Mouse (Mus musculus) Patski (cell line): ENCODE data around the gene Smarcd2. TPM values are rescaled to one million over a fixed set of nuclear protein-coding genes. Genes with fewer than 3 reads are reported as not detected.

ENCODE experiments used
- ATAC-seq: fragments of 100-300 bp; one replicate; pipeline ENCODE4 v1.8.0; 2021
- CTCF ChIA-PET: fragments of 350-600 bp; sonication (Branson Sonifier 250); formaldehyde crosslinking; loops from one replicate; lab custom pipeline; 2022; ENCODE audit warnings: inconsistent platforms; lab: Charles Lee
- POLR2A ChIA-PET: fragments of 350-600 bp; sonication (Branson Sonifier 250); formaldehyde crosslinking; loops from one replicate; lab custom pipeline; 2022; ENCODE audit warnings: antibody characterized with exemption, inconsistent platforms; lab: Charles Lee
- DNase-seq: peaks from one replicate; pipeline ENCODE4 v3.0.0-alpha.2; 2011; ENCODE audit warnings: low read depth, low spot score
- H3K27me3 ChIP-seq: fragments of 371-371 bp; one replicate; pipeline ENCODE4 v1.5.1; 2021
- CTCF ChIP-seq: fragments of 100-300 bp; IDR thresholded peaks from one replicate; pipeline ENCODE4 v1.5.1; 2021
- in situ Hi-C: fragments of 300-500 bp; cut with MboI; formaldehyde crosslinking; loops from 3 replicates; pipeline ENCODE4 v1.11.1; 2018; ENCODE audit warnings: low pct_unique_long_range_greater_than_20kb, mixed read lengths
- polyA plus RNA-seq: library from polyadenylated mRNA; unstranded; gene quantifications from one replicate; pipeline ENCODE4 v1.2.3, GENCODE M21; 2021

The Smarcd2 gene
- polyA plus RNA-seq, 1 experiment from 2014 or later: 56.4 TPM

GRCm38 (mm10) chr11:106306065-106306385 is 33.3 kb upstream of the Smarcd2 start:
- POLR2A ChIA-PET: no interaction called here
- no peak for TF ChIP-seq CTCF
- ATAC-seq (no peak), DNase-seq (no peak)
- CTCF ChIA-PET: no interaction called here
- in situ Hi-C loops: no loop called here
- H3K27me3 ChIP-seq: peaks cover 6% of the 10 kb centered on the region

- TF ChIP-seq CTCF: no peak
- DNase-seq (no peak), ATAC-seq (no peak)
- in situ Hi-C loops: no loop called here
- H3K27me3 ChIP-seq: peaks cover 11% of the 10 kb centered on the region
- CTCF ChIA-PET: interaction anchor here (1.5 kb wide), 1 partner anchor 59 kb away, joined by 5 read pairs; the partner anchor contains the start of gene Prr29
- POLR2A ChIA-PET: no interaction called here
Observed at GRCm38 (mm10) chr11:106305348-106306064, 32.7 kb upstream of the Smarcd2 start.

DNA sequence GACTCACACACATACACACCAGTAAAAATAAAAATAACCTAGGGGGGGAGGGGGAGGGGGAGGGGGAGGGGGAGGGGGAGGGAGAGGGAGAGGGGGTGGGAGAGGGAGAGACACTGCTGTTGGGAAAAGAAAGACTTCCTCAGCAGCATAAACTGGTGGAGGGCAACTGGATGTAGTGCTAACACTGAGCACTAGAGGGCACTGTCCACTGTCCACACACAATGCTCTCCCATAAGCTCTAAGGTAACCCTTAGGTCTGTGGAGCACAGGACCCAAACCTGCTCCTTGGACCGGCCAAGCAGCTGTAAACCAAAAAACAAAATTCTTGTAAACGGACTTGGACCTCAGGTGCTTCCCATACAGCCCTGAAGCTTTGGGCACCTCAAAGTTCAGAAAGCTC is 29.9 kb upstream of the Smarcd2 start:
- in situ Hi-C loops: loop anchor here (5.0 kb wide), 1 partner anchor 90 kb away; no protein-coding TSS in a partner anchor

GRCm38 (mm10) chr11:106301765-106302164 is 29.0 kb upstream of the Smarcd2 start, which contains the start of gene Gh:
TSS of gene Gh (minus strand) at chr11:106301865.
- TF ChIP-seq CTCF: no peak
- ChIA-PET CTCF (interaction anchor here (1.4 to 3.6 kb wide), 6 partner anchors 10 to 85 kb away, joined by 3 to 21 read pairs (median 6); no protein-coding TSS in a partner anchor), POLR2A (no interaction called here)
- ATAC-seq (no peak), DNase-seq (no peak)
- H3K27me3 ChIP-seq: peaks cover 23% of the 10 kb centered on the region
- in situ Hi-C loops: loop anchor here (5.0 kb wide), 1 partner anchor 91 kb away; no protein-coding TSS in a partner anchor

More for the DNA sequence above, 29.9 kb upstream of the Smarcd2 start:
- no peak for ATAC-seq
- POLR2A ChIA-PET: interaction anchor here (0.6 to 0.9 kb wide), 2 partner anchors 23 to 95 kb away, joined by 3 read pairs; no protein-coding TSS in a partner anchor
- DNase-seq: no peak
- peak; percentile 84 for TF ChIP-seq CTCF
- CTCF ChIA-PET: interaction anchor here (1.0 to 3.6 kb wide), 12 partner anchors 11 to 84 kb away, joined by 3 to 21 read pairs (median 4); partner anchors contain the start of gene Tcam1
- peaks cover 23% of the 10 kb centered on the region for H3K27me3 ChIP-seq

- no peaks in the 10 kb centered on the region for H3K27me3 ChIP-seq
- TF ChIP-seq CTCF: no peak
- ATAC-seq: no peak
- in situ Hi-C loops: no loop called here
- no peak for DNase-seq
- ChIA-PET POLR2A (interaction anchor here (1.5 kb wide), 1 partner anchor 19 kb away, joined by 3 read pairs; the partner anchor contains the start of gene Smarcd2), CTCF (interaction anchor here (1.2 to 1.9 kb wide), 2 partner anchors 11 to 35 kb away, joined by 5 to 6 read pairs; partner anchors contain the start of genes Ftsj3 and Psmc5)
Observed at GRCm38 (mm10) chr11:106291861-106292260, 19.1 kb upstream of the Smarcd2 start.

DNA sequence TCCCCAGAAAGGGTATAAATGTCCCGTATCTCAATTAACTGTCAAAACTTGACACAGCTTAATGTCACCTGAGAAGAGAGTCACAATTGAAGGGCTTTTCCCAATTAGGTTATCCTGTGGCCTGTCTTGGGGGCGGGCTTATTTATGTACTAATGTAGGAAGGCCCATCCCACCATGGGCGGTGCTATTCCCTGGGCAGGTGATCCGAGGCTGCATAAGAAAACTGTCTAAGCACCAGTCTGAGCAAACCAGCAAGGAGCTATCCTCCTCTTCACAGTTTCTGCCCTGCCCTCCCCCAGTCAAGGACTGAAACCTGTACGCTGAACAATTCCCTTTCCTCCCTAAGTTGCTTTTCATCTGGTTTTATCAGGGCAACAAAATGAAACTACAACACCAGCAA is 17.6 kb upstream of the Smarcd2 start:
- no peak for DNase-seq
- no peaks in the 10 kb centered on the region for H3K27me3 ChIP-seq
- no peak for TF ChIP-seq CTCF
- ChIA-PET CTCF (no interaction called here), POLR2A (interaction anchor here (0.6 kb wide), 1 partner anchor 8 kb away, joined by 6 read pairs; no protein-coding TSS in a partner anchor)
- no peak for ATAC-seq
- in situ Hi-C loops: no loop called here

DNA sequence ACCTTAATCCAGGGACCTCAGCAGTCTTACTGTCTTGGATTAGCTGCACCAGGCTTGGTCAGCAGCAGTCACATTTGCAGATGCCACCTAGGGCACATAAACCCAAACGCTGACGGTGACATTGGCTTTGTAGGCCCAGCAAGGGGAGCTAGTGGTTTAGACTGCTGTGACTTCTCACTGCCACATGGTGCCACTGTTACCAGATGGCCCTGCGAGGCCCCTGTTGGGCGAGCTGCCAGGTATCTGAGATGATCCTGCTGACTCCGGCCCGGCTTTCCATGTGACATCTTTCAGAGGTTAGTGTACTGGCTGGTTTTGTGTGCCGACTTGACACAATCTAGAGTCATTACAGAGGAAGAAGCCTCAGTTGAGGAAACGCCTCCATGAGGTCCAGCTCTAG is 16.6 kb upstream of the Smarcd2 start:
- in situ Hi-C loops: no loop called here
- no peak for TF ChIP-seq CTCF
- DNase-seq (no peak), ATAC-seq (no peak)
- H3K27me3 ChIP-seq: no peaks in the 10 kb centered on the region
- ChIA-PET CTCF (interaction anchor here (0.9 kb wide), 1 partner anchor 9 kb away, joined by 3 read pairs; no protein-coding TSS in a partner anchor), POLR2A (no interaction called here)

DNA sequence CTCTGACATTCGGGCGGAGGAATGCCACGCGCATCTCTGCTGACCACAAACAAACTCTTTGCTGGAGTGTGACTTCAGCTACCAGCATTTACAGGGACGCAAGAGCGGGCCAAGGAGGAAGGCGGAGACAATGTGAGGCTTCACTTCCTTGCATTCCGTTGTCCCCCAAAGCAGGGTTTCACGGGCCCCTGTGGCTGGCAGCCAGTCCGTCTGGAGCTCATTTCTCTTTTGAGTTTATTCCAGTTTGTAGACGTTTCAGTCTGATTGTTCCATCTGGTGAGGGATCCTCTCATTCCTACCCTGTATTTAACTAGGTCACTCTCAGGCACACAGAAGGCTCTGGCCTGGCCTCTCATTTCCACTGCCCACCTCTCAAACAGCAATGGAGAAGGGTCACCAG is 14.2 kb upstream of the Smarcd2 start:
- no peak for TF ChIP-seq CTCF
- ChIA-PET CTCF (no interaction called here), POLR2A (no interaction called here)
- in situ Hi-C loops: no loop called here
- ATAC-seq (no peak), DNase-seq (no peak)
- H3K27me3 ChIP-seq: no peaks in the 10 kb centered on the region

GRCm38 (mm10) chr11:106286206-106286605 is 13.4 kb upstream of the Smarcd2 start:
- DNase-seq (no peak), ATAC-seq (no peak)
- in situ Hi-C loops: no loop called here
- CTCF ChIA-PET: interaction anchor here (1.4 kb wide), 1 partner anchor 11 kb away, joined by 3 read pairs; no protein-coding TSS in a partner anchor
- POLR2A ChIA-PET: interaction anchor here (0.7 kb wide), 1 partner anchor 67 kb away, joined by 3 read pairs; no protein-coding TSS in a partner anchor
- TF ChIP-seq CTCF: no peak
- no peaks in the 10 kb centered on the region for H3K27me3 ChIP-seq

DNA sequence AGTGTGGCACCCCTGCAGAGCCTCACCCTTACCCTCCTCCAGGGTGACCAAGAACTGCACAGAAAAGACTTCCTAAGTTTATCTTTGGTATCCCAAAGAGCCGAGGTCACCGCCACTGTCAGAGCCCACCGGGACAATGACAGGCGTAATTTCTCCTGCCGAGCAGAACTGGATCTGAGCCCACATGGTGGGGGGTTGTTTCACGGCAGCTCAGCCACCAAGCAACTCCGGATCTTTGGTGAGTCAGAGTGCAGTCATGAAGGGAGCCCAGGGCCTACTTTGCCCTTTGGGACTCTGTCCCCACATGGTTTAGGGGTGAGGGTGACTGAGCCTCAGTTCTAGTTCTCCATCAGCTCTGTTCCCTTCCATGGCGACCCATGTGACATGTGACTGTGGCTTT is 11.4 kb upstream of the Smarcd2 start:
- ATAC-seq: no peak
- no peak for DNase-seq
- ChIA-PET POLR2A (no interaction called here), CTCF (interaction anchor here (1.3 kb wide), 1 partner anchor 207 kb away, joined by 3 read pairs; no protein-coding TSS in a partner anchor)
- TF ChIP-seq CTCF: no peak
- in situ Hi-C loops: loop anchor here (5.0 kb wide), 1 partner anchor 43 kb away; no protein-coding TSS in a partner anchor
- H3K27me3 ChIP-seq: no peaks in the 10 kb centered on the region
